18 mouse cellular contexts compared by ENCODE assay signal in the genomic region with DNA sequence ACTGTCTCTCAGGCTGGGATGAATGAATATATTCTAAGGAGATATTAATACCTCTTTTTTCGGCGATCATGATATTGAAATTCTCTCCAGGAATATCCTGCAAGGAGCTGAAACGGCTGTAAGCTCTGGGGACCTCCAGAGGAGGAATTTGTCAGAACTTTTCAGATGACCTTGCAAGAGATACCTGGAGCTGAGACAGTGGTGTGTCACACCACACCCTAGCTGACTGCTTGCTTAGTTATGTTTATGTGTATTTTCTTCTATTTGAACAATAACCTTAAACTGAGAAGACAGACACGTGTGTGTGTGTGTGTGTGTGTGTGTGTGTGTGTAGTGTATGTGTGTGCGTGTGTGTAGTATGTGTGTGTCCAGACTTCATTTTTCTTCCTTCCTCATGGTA. TPM values are rescaled to one million over a fixed set of nuclear protein-coding genes. Genes with fewer than 3 reads are reported as not detected.
A peak's percentile ranks its signal among the peaks of the same experiment; 100 is the strongest.
DNase-seq lines count a peak whose midpoint lies in the region; ATAC-seq and TF ChIP-seq lines count a peak whose summit lies in the region.
"Had no signal": no experiment of that assay in that cellular context is flagged by ENCODE, and none has a peak within 500 bp of the region (broad histone marks: within the 10 kb centered on the region; RNA-seq: fewer than 3 reads in every experiment).

No protein-coding gene starts in this region.

- ATAC-seq in megakaryocyte, adult 5-6 weeks (ENCODE audit: poor library complexity, severe bottlenecking): no peak
- no peak for ATAC-seq in G1E (ENCODE audit: extremely low read depth, insufficient number of reproducible peaks, low FRiP score, poor library complexity, severe bottlenecking)
- ATAC-seq in liver, embryonic 12.5 days: peak; percentile 54
- ATAC-seq: forebrain, embryonic 14.5 days; Patski had no signal

- H3K9ac ChIP-seq in liver, embryonic 12.5 days: peak overlapping the region; percentile 87
- H3K9ac ChIP-seq: embryonic facial prominence, embryonic 15.5 days; heart, embryonic 15.5 days; lung, embryonic 15.5 days; neural tube, embryonic 12.5 days had no signal

- 27% methylated on average over 5 of the region's 5 CpGs for WGBS in liver, embryonic 12.5 days (ENCODE audit: insufficient replicate concordance)

- H3K9me3 ChIP-seq in megakaryocyte, embryonic 14.5 days: no peaks in the 10 kb centered on the region
- no peaks in the 10 kb centered on the region for H3K9me3 ChIP-seq in G1E (replicated peaks)
- no peaks in the 10 kb centered on the region for H3K9me3 ChIP-seq in liver, embryonic 12.5 days (replicated peaks)
- H3K9me3 ChIP-seq: embryonic facial prominence, embryonic 15.5 days; heart, embryonic 15.5 days; lung, embryonic 15.5 days; neural tube, embryonic 12.5 days had no signal

- H3K27ac ChIP-seq in liver, embryonic 12.5 days: peak overlapping the region; percentile 97
- H3K27ac ChIP-seq: embryonic facial prominence, embryonic 15.5 days; heart, embryonic 15.5 days; layer of hippocampus, adult 2 months; lung, embryonic 15.5 days; neural tube, embryonic 12.5 days had no signal

- DNase-seq in G1E (ENCODE audit: low spot score): no peak
- peak; percentile 9 for DNase-seq in naive thymus-derived CD4-positive, alpha-beta T cell, adult 2 months (ENCODE audit: low read depth)
- DNase-seq in spleen, postnatal 10 days (ENCODE audit: low spot score in 2 of 2): no peak
- DNase-seq in lung, postnatal 10 days: no peak
- DNase-seq: cerebellum, postnatal 14 days; embryo, embryonic 11 days; gastrocnemius, postnatal 25 days; thymus, postnatal 14 days had no signal

- H3K4me1 ChIP-seq in megakaryocyte, embryonic 14.5 days: peaks cover 58% of the 10 kb centered on the region
- peaks cover 40% of the 10 kb centered on the region for H3K4me1 ChIP-seq in G1E (ENCODE audit: insufficient read depth, low read depth, low read length)
- peaks cover 74% of the 10 kb centered on the region for H3K4me1 ChIP-seq in liver, embryonic 12.5 days
- H3K4me1 ChIP-seq: embryonic facial prominence, embryonic 15.5 days; neural tube, embryonic 12.5 days had no signal

- TF ChIP-seq CTCF in G1E (IDR thresholded peaks at IDR 0.05; ENCODE audit: low read depth, low read length): no peak

- H3K4me2 ChIP-seq in liver, embryonic 12.5 days: peak overlapping the region; percentile 92
- H3K4me2 ChIP-seq: embryonic facial prominence, embryonic 15.5 days; lung, embryonic 15.5 days; neural tube, embryonic 12.5 days had no signal

- H3K27me3 ChIP-seq in megakaryocyte, embryonic 14.5 days (replicated peaks): no peaks in the 10 kb centered on the region
- H3K27me3 ChIP-seq in G1E (ENCODE audit: insufficient read depth, low read length): no peaks in the 10 kb centered on the region
- no peaks in the 10 kb centered on the region for H3K27me3 ChIP-seq in liver, embryonic 12.5 days (replicated peaks)
- H3K27me3 ChIP-seq: embryonic facial prominence, embryonic 15.5 days; heart, embryonic 15.5 days; lung, embryonic 15.5 days; neural tube, embryonic 12.5 days; Patski had no signal

- H3K36me3 ChIP-seq in megakaryocyte, embryonic 14.5 days (replicated peaks; ENCODE audit: low read length): no peaks in the 10 kb centered on the region
- H3K36me3 ChIP-seq in G1E (replicated peaks): peaks cover 5% of the 10 kb centered on the region
- no peaks in the 10 kb centered on the region for H3K36me3 ChIP-seq in liver, embryonic 12.5 days
- H3K36me3 ChIP-seq: embryonic facial prominence, embryonic 15.5 days; heart, embryonic 15.5 days; lung, embryonic 15.5 days; neural tube, embryonic 12.5 days had no signal

- H3K4me3 ChIP-seq in megakaryocyte, embryonic 14.5 days (replicated peaks): peak overlapping the region; percentile 70
- peak overlapping the region; percentile 80 for H3K4me3 ChIP-seq in G1E (ENCODE audit: low read depth, low read length)
- H3K4me3 ChIP-seq in liver, embryonic 12.5 days: peak overlapping the region; percentile 80
- H3K4me3 ChIP-seq: embryonic facial prominence, embryonic 15.5 days; heart, embryonic 15.5 days; layer of hippocampus, adult 2 months; lung, embryonic 15.5 days; neural tube, embryonic 12.5 days had no signal

RNA-seq across cellular contexts. Expression of gene Frrs1, which starts 0.5 kb away (rescaled TPM):
- 13.7 TPM in 1 of 2 replicates, not detected in the other for polyA plus RNA-seq in megakaryocyte, embryonic 14.5 days (2012; ENCODE audit: insufficient read depth, low replicate concordance)
- 54.3 and 54.9 TPM in 2 replicates for total RNA-seq in megakaryocyte, adult 5-6 weeks (2015)
- 37.9 and 38.4 TPM in 2 replicates for total RNA-seq in megakaryocyte, adult 5-6 weeks (2017)
- 99.0 and 105 TPM in 2 replicates for total RNA-seq in G1E (2014; fragmentation: Nextera tagmentation)
- total RNA-seq in G1E (2017): 33.5 and 37.1 TPM in 2 replicates
- polyA plus RNA-seq in G1E (2012): 8.7 and 26.1 TPM in 2 replicates
- polyA plus RNA-seq in liver, embryonic 12.5 days (2016; fragmentation: Nextera tagmentation; extraction: Ambion mirVana): 46.0 and 48.3 TPM in 2 replicates

RNA-seq across cellular contexts. Expression of gene Agl, which starts 51.8 kb away (rescaled TPM):
- polyA plus RNA-seq in megakaryocyte, embryonic 14.5 days (2012; ENCODE audit: insufficient read depth, low replicate concordance): 0.34 and 1.0 TPM in 2 replicates
- 15.5 and 21.4 TPM in 2 replicates for total RNA-seq in megakaryocyte, adult 5-6 weeks (2015)
- total RNA-seq in megakaryocyte, adult 5-6 weeks (2017): 19.3 and 20.6 TPM in 2 replicates
- 33.6 and 38.7 TPM in 2 replicates for total RNA-seq in G1E (2014; fragmentation: Nextera tagmentation)
- 13.5 and 15.1 TPM in 2 replicates for total RNA-seq in G1E (2017)
- 1.3 and 1.7 TPM in 2 replicates for polyA plus RNA-seq in G1E (2012)
- 7.1 and 7.4 TPM in 2 replicates for polyA plus RNA-seq in liver, embryonic 12.5 days (2016; fragmentation: Nextera tagmentation; extraction: Ambion mirVana)
